Mouse (Mus musculus) mesoderm, embryonic 11.5 days (tissue): ENCODE measurements at regions not wholly inside any gene's neighbourhood (a gene's known extent, or its start where the extent isn't known, plus 50 kb on each side); places are given as distances from the start of the nearest gene placed in this dataset.
A peak's percentile ranks its signal among the peaks of the same experiment; 100 is the strongest.

Source experiments
- DNase-seq: peaks from one replicate; pipeline ENCODE4 v3.0.0-alpha.2; 2012; ENCODE audit warnings: low read depth, low spot score

- peak; percentile 77 for DNase-seq
These were observed 240.3 kb upstream of the Lrig3 start for GRCm38 (mm10) chr10:125725681-125726139.

- no peak for DNase-seq
These were observed 239.4 kb upstream of the Lrig3 start for GRCm38 (mm10) chr10:125726546-125726945.

GRCm38 (mm10) chr10:125735744-125736494, 230.0 kb upstream of the Lrig3 start:
- DNase-seq = peak; percentile 58

- DNase-seq = peak; percentile 37
These were observed 222.8 kb upstream of the Lrig3 start for GRCm38 (mm10) chr10:125743181-125743580.

- DNase-seq = no peak
These were observed 216.9 kb upstream of the Lrig3 start for GRCm38 (mm10) chr10:125749031-125749585.

GRCm38 (mm10) chr10:125752506-125753218, 213.3 kb upstream of the Lrig3 start:
- DNase-seq = peak; percentile 37

- no peak for DNase-seq
These were observed 206.8 kb upstream of the Lrig3 start for GRCm38 (mm10) chr10:125759171-125759570.

- DNase-seq = no peak
These were observed 203.4 kb upstream of the Lrig3 start for GRCm38 (mm10) chr10:125762367-125763068.

- peak; percentile 67 for DNase-seq
These were observed 201.4 kb upstream of the Lrig3 start for GRCm38 (mm10) chr10:125764402-125765102.

GRCm38 (mm10) chr10:125765103-125765820, 200.7 kb upstream of the Lrig3 start:
- no peak for DNase-seq

- DNase-seq = no peak
These were observed 197.7 kb upstream of the Lrig3 start for GRCm38 (mm10) chr10:125768281-125768680.

GRCm38 (mm10) chr10:125773541-125773940, 192.4 kb upstream of the Lrig3 start:
- DNase-seq = peak; percentile 61

- peak; percentile 20 for DNase-seq
These were observed 183.5 kb upstream of the Lrig3 start for GRCm38 (mm10) chr10:125782486-125782885.

GRCm38 (mm10) chr10:125784896-125785295, 181.1 kb upstream of the Lrig3 start:
- peak; percentile 34 for DNase-seq

- peak; percentile 18 for DNase-seq
These were observed 180.3 kb upstream of the Lrig3 start for GRCm38 (mm10) chr10:125785448-125786196.

- DNase-seq = peak; percentile 66
These were observed 179.6 kb upstream of the Lrig3 start for GRCm38 (mm10) chr10:125786197-125786879.

GRCm38 (mm10) chr10:125786880-125787337, 179.1 kb upstream of the Lrig3 start:
- peak; percentile 91 for DNase-seq

- DNase-seq = peak; percentile 23
These were observed 178.4 kb upstream of the Lrig3 start for GRCm38 (mm10) chr10:125787441-125788060.

GRCm38 (mm10) chr10:125788262-125788661, 177.7 kb upstream of the Lrig3 start:
- no peak for DNase-seq
